Mouse (Mus musculus) neural tube, embryonic 14.5 days (tissue): Measurements from ENCODE around the gene Commd9. TPM values are rescaled to one million over a fixed set of nuclear protein-coding genes. Genes with fewer than 3 reads are reported as not detected.
A peak's percentile ranks its signal among the peaks of the same experiment; 100 is the strongest.

Source experiments
- ATAC-seq: fragments of 200-750 bp; cut with Nextera tagmentation; 2 replicates; pipeline ENCODE4 v1.8.0; 2017; ENCODE audit warnings: low read depth, mild to moderate bottlenecking, moderate TSS enrichment, moderate library complexity
- H3K27ac ChIP-seq: fragments of 300-500 bp; sonication (generic); 2 replicates; pipeline ENCODE4 v1.5.1; 2014; ENCODE audit warnings: low read depth, mild to moderate bottlenecking, control low read depth, low read length, moderate library complexity, mixed read lengths
- H3K27me3 ChIP-seq: fragments of 300-500 bp; sonication (generic); 2 replicates; pipeline ENCODE4 v1.6.1; 2014; ENCODE audit warnings: low read length; ENCODE audit not compliant: control insufficient read depth, insufficient read depth
- H3K36me3 ChIP-seq: fragments of 300-500 bp; sonication (generic); 2 replicates; pipeline ENCODE4 v1.6.1; 2014; ENCODE audit warnings: low read length, mixed read lengths; ENCODE audit not compliant: control insufficient read depth, insufficient read depth
- H3K4me1 ChIP-seq: fragments of 300-500 bp; sonication (generic); 2 replicates; pipeline ENCODE4 v1.6.1; 2014; ENCODE audit warnings: low read length; ENCODE audit not compliant: control insufficient read depth, insufficient read depth
- H3K4me2 ChIP-seq: fragments of 300-500 bp; sonication (generic); 2 replicates; pipeline ENCODE4 v1.6.1; 2014; ENCODE audit warnings: mild to moderate bottlenecking, low read depth, low read length, control low read depth
- H3K4me3 ChIP-seq: fragments of 300-500 bp; sonication (generic); 2 replicates; pipeline ENCODE4 v1.5.1; 2014; ENCODE audit warnings: low read depth, low read length, control low read depth, mixed read lengths
- H3K9ac ChIP-seq: fragments of 300-500 bp; sonication (generic); replicated peaks from 2 replicates; pipeline ENCODE4 v1.6.1; 2014; ENCODE audit warnings: low read depth, mild to moderate bottlenecking, control low read depth, low read length, mixed read lengths
- H3K9me3 ChIP-seq: fragments of 300-500 bp; sonication (generic); 2 replicates; pipeline ENCODE4 v1.6.1; 2016; ENCODE audit warnings: low read length; ENCODE audit not compliant: control insufficient read depth
- WGBS: fragments of 180-500 bp; shearing (Covaris S2); extraction: QIAGEN DNeasy Blood & Tissue Kit; methylation state at CpG from one replicate; pipeline ENCODE4 v1.1.7; 2014; 5-methylcytosine and 5-hydroxymethylcytosine counted together
- polyA plus RNA-seq: library from polyadenylated mRNA; unstranded; fragments of >200 nt; fragmentation: Nextera tagmentation; extraction: Ambion mirVana; gene quantifications from 2 replicates; pipeline ENCODE4 v1.2.1, GENCODE M21; 2014

Gene Commd9
- polyA plus RNA-seq, 1 experiment from 2014 or later, result 104 TPM

- no peaks in the 10 kb centered on the region for H3K36me3 ChIP-seq
- 0 out of 2 replicates have a peak, but pooled peaks cover 6% of the 10 kb centered on the region for H3K4me1 ChIP-seq
- no peak overlapping the region for H3K4me3 ChIP-seq
- no peak overlapping the region for H3K9ac ChIP-seq
- no peaks in the 10 kb centered on the region for H3K9me3 ChIP-seq
- no peak overlapping the region for H3K4me2 ChIP-seq
- H3K27ac ChIP-seq, result no peak overlapping the region
- 86% methylated on average over 4 of the region's 4 CpGs for WGBS
- H3K27me3 ChIP-seq, result no peaks in the 10 kb centered on the region
- no peak for ATAC-seq
Measured at GRCm38 (mm10) chr2:101923181-101923580, 37.1 kb downstream of the Commd9 start.

GRCm38 (mm10) chr2:101925183-101925582, 39.1 kb downstream of the Commd9 start:
- Histone ChIP-seq H3K9me3 (no peaks in the 10 kb centered on the region), H3K4me3 (no peak overlapping the region), H3K27me3 (no peaks in the 10 kb centered on the region), H3K4me1 (0 out of 2 replicates have a peak, but pooled peaks cover 2% of the 10 kb centered on the region), H3K36me3 (no peaks in the 10 kb centered on the region), H3K9ac (no peak overlapping the region), H3K27ac (no peak overlapping the region), H3K4me2 (no peak overlapping the region)
- 73% methylated on average over 3 of the region's 3 CpGs for WGBS
- ATAC-seq, result no peak

- Histone ChIP-seq H3K4me2 (no peak overlapping the region), H3K27ac (no peak overlapping the region), H3K4me1 (no peaks in the 10 kb centered on the region), H3K36me3 (no peaks in the 10 kb centered on the region), H3K9ac (no peak overlapping the region), H3K9me3 (no peaks in the 10 kb centered on the region), H3K27me3 (no peaks in the 10 kb centered on the region), H3K4me3 (no peak overlapping the region)
- 46% methylated on average over 12 of the region's 12 CpGs for WGBS
- no peak for ATAC-seq
Measured at GRCm38 (mm10) chr2:101925591-101926188, 39.6 kb downstream of the Commd9 start.

GRCm38 (mm10) chr2:101932169-101932936, 46.3 kb downstream of the Commd9 start:
- no peak overlapping the region for H3K4me3 ChIP-seq
- H3K36me3 ChIP-seq, result no peaks in the 10 kb centered on the region
- no peaks in the 10 kb centered on the region for H3K9me3 ChIP-seq
- WGBS, result 47% methylated on average over 14 of the region's 14 CpGs
- H3K9ac ChIP-seq, result no peak overlapping the region
- H3K4me2 ChIP-seq, result no peak overlapping the region
- H3K27me3 ChIP-seq, result no peaks in the 10 kb centered on the region
- no peaks in the 10 kb centered on the region for H3K4me1 ChIP-seq
- peak; percentile 79; the same call in 1 of the 2 replicates for ATAC-seq
- H3K27ac ChIP-seq, result peak overlapping the region; percentile 70

- Histone ChIP-seq H3K9me3 (no peaks in the 10 kb centered on the region), H3K4me3 (no peak overlapping the region), H3K27ac (no peak overlapping the region), H3K27me3 (no peaks in the 10 kb centered on the region), H3K4me1 (no peaks in the 10 kb centered on the region), H3K9ac (no peak overlapping the region), H3K36me3 (no peaks in the 10 kb centered on the region), H3K4me2 (no peak overlapping the region)
- WGBS, result 85% methylated on average over 3 of the region's 3 CpGs
- ATAC-seq, result no peak
Measured at GRCm38 (mm10) chr2:101933301-101933700, 47.3 kb downstream of the Commd9 start.

GRCm38 (mm10) chr2:101935006-101935405, 49.0 kb downstream of the Commd9 start:
- Histone ChIP-seq H3K27ac (no peak overlapping the region), H3K4me1 (no peaks in the 10 kb centered on the region), H3K4me3 (no peak overlapping the region), H3K36me3 (no peaks in the 10 kb centered on the region), H3K9me3 (no peaks in the 10 kb centered on the region), H3K9ac (no peak overlapping the region), H3K4me2 (no peak overlapping the region), H3K27me3 (no peaks in the 10 kb centered on the region)
- 92% methylated on average over 1 of the region's 1 CpGs for WGBS
- no peak for ATAC-seq

GRCm38 (mm10) chr2:101950716-101951520, 64.9 kb downstream of the Commd9 start:
- H3K9ac ChIP-seq, result no peak overlapping the region
- H3K4me2 ChIP-seq, result no peak overlapping the region
- H3K4me1 ChIP-seq, result peaks cover 3% of the 10 kb centered on the region; the same call in 1 of the 2 replicates
- H3K4me3 ChIP-seq, result no peak overlapping the region
- ATAC-seq, result no peak
- WGBS, result 67% methylated on average over 7 of the region's 7 CpGs
- no peak overlapping the region; the same call in 1 of the 2 replicates for H3K27ac ChIP-seq
- H3K27me3 ChIP-seq, result no peaks in the 10 kb centered on the region
- H3K36me3 ChIP-seq, result no peaks in the 10 kb centered on the region; the same call in 1 of the 2 replicates
- H3K9me3 ChIP-seq, result no peaks in the 10 kb centered on the region
